Mouse (Mus musculus) erythroblast, embryonic 14.5 days (primary cell): ENCODE results near the gene Slc16a4. TPM values are rescaled to one million over a fixed set of nuclear protein-coding genes. Genes with fewer than 3 reads are reported as not detected.

Experiments
- H3K27me3 ChIP-seq: 2 replicates; pipeline ENCODE4 v1.6.1; 2012; ENCODE audit warnings: inconsistent platforms; ENCODE audit not compliant: control insufficient read depth
- H3K36me3 ChIP-seq: 2 replicates; pipeline ENCODE4 v1.6.1; 2012; ENCODE audit warnings: mild to moderate bottlenecking, inconsistent platforms; ENCODE audit not compliant: control insufficient read depth
- H3K4me1 ChIP-seq: 2 replicates; pipeline ENCODE4 v1.6.1; 2012; ENCODE audit warnings: inconsistent platforms; ENCODE audit not compliant: control insufficient read depth
- H3K4me3 ChIP-seq: replicated peaks from 2 replicates; pipeline ENCODE3; 2012; ENCODE audit warnings: moderate library complexity, mild to moderate bottlenecking, inconsistent platforms
- H3K9me3 ChIP-seq: 2 replicates; pipeline ENCODE4 v1.6.1; 2012; ENCODE audit warnings: low read length, inconsistent platforms, mixed read lengths; ENCODE audit not compliant: control insufficient read depth
- GATA1 ChIP-seq: IDR thresholded peaks from 2 replicates; pipeline ENCODE4 v1.6.1; 2012; ENCODE audit warnings: low read length, inconsistent platforms, mixed read lengths
- TAL1 ChIP-seq: IDR thresholded peaks from 3 replicates; pipeline ENCODE4 v1.6.1; 2012; ENCODE audit warnings: low read length, inconsistent platforms, mixed read lengths
- polyA plus RNA-seq: library from polyadenylated mRNA; stranded (reverse); fragments of >175 nt; gene quantifications from 2 replicates; pipeline ENCODE4 v1.2.3, GENCODE M21; 2012

Slc16a4 gene
- polyA plus RNA-seq, 1 experiment: not detected

DNA sequence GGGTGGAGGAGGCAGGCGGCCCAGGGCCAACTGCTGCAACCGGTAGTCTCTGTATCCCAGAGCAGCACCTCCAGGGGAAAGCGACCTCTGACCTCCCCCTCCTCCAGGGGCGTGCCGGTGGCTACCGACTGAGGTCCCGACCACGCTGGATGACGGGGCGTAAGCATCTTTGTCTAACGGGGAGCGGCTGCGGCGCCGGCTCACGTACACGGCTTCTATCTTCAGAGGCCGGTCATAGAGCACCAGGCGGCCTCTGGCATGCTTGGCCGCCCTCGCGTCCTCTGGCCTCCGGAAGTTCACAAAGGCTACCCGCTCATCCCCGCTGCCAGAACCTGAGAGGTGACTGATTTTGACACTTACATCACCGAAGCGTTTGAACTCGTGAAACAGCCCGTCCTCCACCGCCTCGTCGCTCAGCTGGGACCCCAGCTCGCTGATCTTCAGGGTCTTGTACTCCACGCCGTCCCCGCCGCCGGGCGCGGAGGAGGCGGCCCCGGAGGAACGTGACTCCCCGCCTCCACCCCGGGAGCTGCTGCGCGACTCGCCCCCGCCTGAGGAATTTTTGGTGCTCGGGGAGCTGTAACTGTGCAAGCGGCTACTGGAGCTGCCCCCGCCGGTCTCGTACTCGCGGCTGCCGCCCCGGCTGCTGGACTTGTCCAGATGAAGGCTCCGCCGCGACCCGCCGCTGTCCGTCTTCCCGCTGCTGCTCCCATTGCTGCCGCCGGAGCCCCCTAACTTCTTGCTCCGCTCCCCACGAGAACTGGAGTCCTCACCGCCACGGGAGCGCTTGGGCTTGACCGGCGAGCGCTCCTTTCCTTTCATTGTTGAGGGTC lies 41.3 kb downstream of the Slc16a4 start:
- TF ChIP-seq GATA1 (no peak), TAL1 (no peak)
- Histone ChIP-seq H3K27me3 (no peaks in the 10 kb centered on the region), H3K4me1 (peaks cover 45% of the 10 kb centered on the region), H3K4me3 (peak overlapping the region; percentile 100), H3K9me3 (no peaks in the 10 kb centered on the region), H3K36me3 (peaks cover 50% of the 10 kb centered on the region)

DNA sequence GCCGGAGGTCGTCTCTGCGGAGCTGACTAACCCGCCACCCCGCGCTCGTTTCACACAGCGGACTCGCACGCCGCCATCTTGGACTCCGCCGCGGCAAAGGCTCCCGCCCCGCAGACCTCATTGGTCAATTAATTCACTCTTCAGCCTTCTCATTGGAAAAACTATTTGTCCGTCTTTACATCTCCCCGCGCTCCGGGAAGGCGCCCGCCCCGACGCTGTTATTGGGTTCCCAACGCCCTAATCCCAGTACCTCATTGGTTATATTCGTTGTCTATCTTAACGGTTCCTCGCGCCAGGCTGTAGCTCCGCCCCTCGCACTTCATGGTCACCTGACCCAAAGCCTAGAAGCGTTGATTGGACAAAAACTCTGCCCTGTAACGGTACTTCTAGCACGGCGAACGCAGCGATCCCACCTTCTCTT lies 41.9 kb downstream of the Slc16a4 start:
- TF ChIP-seq GATA1 (no peak), TAL1 (no peak)
- H3K4me3 ChIP-seq: peak overlapping the region; percentile 100
- no peaks in the 10 kb centered on the region for H3K9me3 ChIP-seq
- no peaks in the 10 kb centered on the region for H3K27me3 ChIP-seq
- H3K36me3 ChIP-seq: peaks cover 44% of the 10 kb centered on the region
- H3K4me1 ChIP-seq: peaks cover 42% of the 10 kb centered on the region

DNA sequence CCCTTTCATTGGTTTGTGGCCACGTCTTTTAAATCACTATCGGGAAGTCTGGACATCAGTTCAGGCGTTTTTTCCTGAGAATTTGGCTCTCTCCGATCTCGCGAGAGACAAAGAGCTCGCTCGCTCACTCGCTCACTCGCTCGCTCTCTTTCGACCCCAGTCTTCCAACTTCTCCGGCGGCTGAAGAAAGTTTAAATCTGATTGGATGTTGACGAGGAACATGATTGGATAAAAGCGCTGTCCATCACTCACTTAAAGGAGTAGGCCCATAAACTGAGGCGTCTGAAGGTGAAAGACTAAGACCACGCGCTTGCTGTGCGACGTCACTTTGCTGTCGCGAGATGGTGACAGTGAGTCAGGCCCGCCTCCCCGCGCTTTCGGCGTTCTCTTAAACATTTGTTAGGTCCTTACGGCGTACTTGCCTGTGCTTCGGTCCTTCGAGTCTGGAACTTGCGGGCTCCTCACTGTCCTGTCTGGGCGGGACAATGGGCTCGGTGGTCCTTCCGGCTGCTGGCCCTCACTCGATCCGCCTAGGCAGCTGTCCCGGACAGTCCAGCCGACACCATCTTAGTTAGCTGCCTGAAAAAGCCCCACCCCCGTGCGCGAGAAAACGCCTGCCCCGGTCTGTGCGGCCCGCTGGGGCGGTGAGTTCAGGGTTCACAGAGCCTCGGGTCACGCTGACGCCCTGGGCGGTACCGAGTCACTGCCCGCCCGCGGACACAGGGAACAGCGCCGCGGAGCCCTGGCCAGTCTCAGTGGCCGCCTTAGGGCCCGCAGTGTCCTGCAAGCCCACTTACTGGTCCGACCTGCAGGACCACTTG lies 42.6 kb downstream of the Slc16a4 start, which contains the start of gene Rbm15:
TSS of gene Rbm15 (minus strand) at position 293 of the 821 bp plus-strand sequence.
- no peaks in the 10 kb centered on the region for H3K27me3 ChIP-seq
- TF ChIP-seq GATA1 (no peak), TAL1 (no peak)
- H3K4me1 ChIP-seq: peaks cover 38% of the 10 kb centered on the region
- H3K36me3 ChIP-seq: peaks cover 38% of the 10 kb centered on the region
- no peaks in the 10 kb centered on the region for H3K9me3 ChIP-seq
- H3K4me3 ChIP-seq: peak within 1 kb of the TSS; percentile 100

DNA sequence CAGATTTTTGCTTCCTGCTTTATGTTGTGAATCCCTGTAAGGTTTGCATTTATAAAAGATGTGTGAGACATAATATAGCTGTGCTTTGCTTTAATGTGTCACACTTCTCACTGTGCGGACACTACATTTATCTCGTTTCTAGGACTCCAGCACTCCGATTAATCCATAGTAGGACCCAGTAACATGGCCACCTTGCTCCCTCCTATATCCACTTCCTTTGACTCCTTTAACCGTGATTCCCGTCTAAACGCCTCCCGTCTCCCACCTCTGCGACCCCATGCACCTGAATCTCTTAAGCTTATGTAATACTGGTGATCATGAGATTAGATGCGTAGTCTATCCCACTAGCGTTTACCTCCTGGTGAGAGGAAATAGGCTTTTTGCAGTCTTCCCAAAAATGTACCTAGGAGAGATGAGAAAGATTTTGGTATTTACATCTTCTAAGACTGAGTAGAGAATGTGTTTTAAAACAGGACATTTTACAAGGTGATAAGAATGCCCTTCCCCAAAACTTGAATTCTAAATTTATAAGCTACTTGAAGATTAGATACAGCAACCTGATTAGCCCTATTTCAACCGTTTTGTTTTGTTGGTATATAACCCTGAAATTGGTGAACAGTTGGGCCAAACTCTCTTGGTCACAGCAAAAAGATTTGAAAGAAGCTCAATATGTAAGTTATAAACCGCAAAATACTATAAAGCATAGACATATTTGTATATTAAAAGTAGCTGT lies 43.3 kb downstream of the Slc16a4 start:
- H3K4me3 ChIP-seq: peak overlapping the region; percentile 100
- no peaks in the 10 kb centered on the region for H3K27me3 ChIP-seq
- H3K36me3 ChIP-seq: peaks cover 31% of the 10 kb centered on the region
- TF ChIP-seq GATA1: no peak
- TF ChIP-seq TAL1: no peak
- H3K9me3 ChIP-seq: no peaks in the 10 kb centered on the region
- H3K4me1 ChIP-seq: peaks cover 35% of the 10 kb centered on the region

DNA sequence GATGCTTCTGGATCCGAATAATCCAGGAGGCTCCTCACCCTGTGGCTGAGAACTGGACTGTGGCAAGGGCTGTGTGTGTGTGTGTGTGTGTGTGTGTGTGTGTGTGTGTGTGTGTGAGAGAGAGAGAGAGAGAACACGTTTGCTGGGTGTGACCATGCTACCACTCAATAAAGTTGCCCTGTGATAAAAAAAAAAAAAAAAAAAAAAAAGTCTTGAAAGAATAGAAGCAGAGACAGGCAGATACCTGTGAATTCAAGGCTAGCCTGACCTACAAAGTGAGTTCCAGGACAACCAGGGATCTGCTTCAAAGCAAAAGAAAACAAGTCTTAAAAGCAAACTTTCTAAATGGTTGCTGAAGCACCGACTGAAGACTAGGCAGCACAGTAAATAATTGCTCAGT lies 52.9 kb downstream of the Slc16a4 start:
- no peaks in the 10 kb centered on the region for H3K27me3 ChIP-seq
- H3K4me3 ChIP-seq: no peak overlapping the region
- no peaks in the 10 kb centered on the region for H3K9me3 ChIP-seq
- no peaks in the 10 kb centered on the region for H3K36me3 ChIP-seq
- H3K4me1 ChIP-seq: peaks cover 16% of the 10 kb centered on the region
- TF ChIP-seq GATA1 (no peak), TAL1 (no peak)

DNA sequence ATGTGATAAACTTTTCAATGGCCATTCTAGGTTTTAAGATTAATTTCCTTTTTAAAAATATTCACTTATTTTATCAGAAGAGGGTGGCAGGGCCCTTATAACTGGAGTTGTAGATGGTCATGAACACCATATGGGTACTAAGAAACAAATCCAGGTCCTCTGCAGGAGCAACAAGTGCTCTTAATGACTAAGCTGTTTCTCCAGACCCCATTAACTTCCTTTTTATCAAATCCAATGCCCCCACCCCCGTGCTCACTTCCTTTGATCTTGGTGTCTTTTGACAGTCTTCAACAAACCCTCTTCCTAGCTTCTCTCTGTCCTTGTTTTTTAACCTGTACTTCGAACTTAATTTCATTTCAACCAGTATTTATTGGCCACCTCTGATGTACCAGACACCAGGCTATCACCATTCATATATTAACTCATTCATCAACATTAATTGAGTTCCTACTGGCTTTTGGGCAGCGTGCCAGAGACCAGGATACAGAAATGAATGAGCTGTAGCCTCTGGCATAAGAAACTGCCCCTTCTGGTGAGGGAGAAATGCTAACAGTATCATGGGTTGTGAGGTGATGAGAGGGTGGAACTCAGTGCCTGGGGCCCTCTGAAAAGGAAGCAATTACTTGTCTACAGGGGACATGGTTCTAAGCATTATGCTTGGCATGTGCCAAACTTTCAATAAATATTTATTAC lies 54.1 kb downstream of the Slc16a4 start:
- H3K27me3 ChIP-seq: no peaks in the 10 kb centered on the region
- TF ChIP-seq GATA1: no peak
- no peak for TF ChIP-seq TAL1
- no peak overlapping the region for H3K4me3 ChIP-seq
- no peaks in the 10 kb centered on the region for H3K9me3 ChIP-seq
- no peaks in the 10 kb centered on the region for H3K36me3 ChIP-seq
- peaks cover 16% of the 10 kb centered on the region for H3K4me1 ChIP-seq

DNA sequence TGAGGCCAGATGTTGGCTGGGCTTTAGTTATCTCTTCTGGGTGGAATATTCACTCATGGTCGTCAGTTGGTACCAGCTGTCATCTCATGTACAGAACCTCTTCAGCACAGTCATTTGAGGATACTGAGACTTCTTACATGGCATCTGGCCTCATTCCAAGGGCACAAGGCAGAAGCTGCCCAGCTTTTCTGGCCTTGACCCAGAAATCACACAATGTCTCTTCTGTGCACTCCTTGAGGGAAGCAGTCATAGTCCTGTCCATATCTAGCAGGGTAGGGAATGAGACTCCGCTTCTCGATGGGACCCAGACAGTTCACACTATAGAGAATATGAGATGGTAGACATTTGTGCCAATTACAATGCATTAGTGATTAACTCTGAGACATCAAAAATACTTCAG lies 58.0 kb downstream of the Slc16a4 start:
- no peak for TF ChIP-seq GATA1
- TF ChIP-seq TAL1: no peak
- Histone ChIP-seq H3K4me1 (peaks cover 15% of the 10 kb centered on the region), H3K36me3 (no peaks in the 10 kb centered on the region)

DNA sequence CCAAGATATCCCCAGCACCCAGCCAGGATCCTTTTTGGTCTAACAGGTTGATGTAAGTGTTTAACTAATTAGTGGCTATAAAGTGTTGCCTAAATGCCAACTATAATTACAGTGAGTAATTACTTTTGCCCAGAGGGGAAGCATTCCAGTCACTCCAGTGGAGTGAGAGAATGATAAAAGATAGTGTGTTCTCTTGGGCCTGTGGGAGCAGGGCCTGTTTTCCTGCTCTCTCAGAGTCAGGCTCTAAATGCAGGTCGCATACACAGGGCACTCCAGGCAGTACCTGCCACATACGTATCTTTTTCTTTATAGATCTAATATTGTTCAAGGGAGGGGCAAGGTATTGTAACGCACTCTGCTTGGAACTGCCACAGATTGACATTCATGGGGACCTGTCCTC lies 60.7 kb downstream of the Slc16a4 start:
- no peaks in the 10 kb centered on the region for H3K36me3 ChIP-seq
- H3K4me3 ChIP-seq: no peak overlapping the region
- 0 out of 2 replicates have a peak, but pooled peaks cover 2% of the 10 kb centered on the region for H3K27me3 ChIP-seq
- no peak for TF ChIP-seq TAL1
- TF ChIP-seq GATA1: no peak
- H3K9me3 ChIP-seq: no peaks in the 10 kb centered on the region
- no peaks in the 10 kb centered on the region; the same call in 1 of the 2 replicates for H3K4me1 ChIP-seq

More for the DNA sequence above, 58.0 kb downstream of the Slc16a4 start:
- Histone ChIP-seq H3K9me3 (no peaks in the 10 kb centered on the region), H3K4me3 (no peak overlapping the region), H3K27me3 (0 out of 2 replicates have a peak, but pooled peaks cover 2% of the 10 kb centered on the region)
